In genomic region chr13:83376097-83376797, GRCm38 (mm10) we compare ENCODE assay signal across 28 mouse cellular contexts.
A peak's percentile ranks its signal among the peaks of the same experiment; 100 is the strongest.
DNase-seq lines count a peak whose midpoint lies in the region; ATAC-seq lines count a peak whose summit lies in the region.
"Had no signal": no experiment of that assay in that cellular context is flagged by ENCODE, and none has a peak within 500 bp of the region (broad histone marks: within the 10 kb centered on the region; RNA-seq: fewer than 3 reads in every experiment).

No protein-coding gene starts in this region.

- H3K36me3 ChIP-seq in forebrain, embryonic 14.5 days (ENCODE audit: control insufficient read depth, insufficient read depth, low read length) = no peaks in the 10 kb centered on the region
- H3K36me3 ChIP-seq in forebrain, embryonic 10.5 days (replicated peaks) = no peaks in the 10 kb centered on the region
- H3K36me3 ChIP-seq: embryonic facial prominence, embryonic 15.5 days; heart, embryonic 10.5 days; hindbrain, embryonic 10.5 days; limb, embryonic 10.5 days; liver, embryonic 15.5 days; lung, embryonic 15.5 days had no signal

- H3K4me1 ChIP-seq in forebrain, embryonic 14.5 days (ENCODE audit: control insufficient read depth, insufficient read depth, low read length) = no peaks in the 10 kb centered on the region
- no peaks in the 10 kb centered on the region for H3K4me1 ChIP-seq in forebrain, embryonic 10.5 days
- H3K4me1 ChIP-seq: embryonic facial prominence, embryonic 15.5 days; hindbrain, embryonic 10.5 days; limb, embryonic 10.5 days; lung, embryonic 15.5 days had no signal

- H3K9me3 ChIP-seq in forebrain, embryonic 14.5 days (replicated peaks; ENCODE audit: control insufficient read depth, low read length) = no peaks in the 10 kb centered on the region
- no peaks in the 10 kb centered on the region for H3K9me3 ChIP-seq in forebrain, embryonic 10.5 days
- H3K9me3 ChIP-seq: embryonic facial prominence, embryonic 15.5 days; heart, embryonic 10.5 days; hindbrain, embryonic 10.5 days; limb, embryonic 10.5 days; liver, embryonic 15.5 days; lung, embryonic 15.5 days; megakaryocyte, embryonic 14.5 days had no signal

- peak; percentile 15 for DNase-seq in forebrain, embryonic 14.5 days (ENCODE audit: low spot score)
- no peak for DNase-seq in forebrain, embryonic 10.5 days (ENCODE audit: extremely low spot score, low spot score)
- peak; percentile 4 to 52 for DNase-seq in layer of hippocampus, adult 18-20 months (ENCODE audit: low spot score in 2 of 2)
- DNase-seq in layer of hippocampus, postnatal 25 days (ENCODE audit: extremely low spot score in 1 of 2, low spot score in 1 of 2) = no peak
- DNase-seq in right cerebral cortex, adult 2 months (ENCODE audit: low spot score in 2 of 2) = peak; percentile 12 to 32
- no peak for DNase-seq in right cerebral cortex, postnatal 14 days
- no peak for DNase-seq in retina, postnatal 1 day
- no peak for DNase-seq in urinary bladder, postnatal 25 days (ENCODE audit: low spot score)
- DNase-seq: adrenal gland, postnatal 14 days; cerebellum, adult 11 months; cerebellum, adult 9-11 months; gastrocnemius, postnatal 10 days; heart, postnatal 10 days; kidney, adult 9 months; kidney, postnatal 14 days; liver; lung, postnatal 36 days; midbrain, embryonic 14.5 days had no signal

- H3K27ac ChIP-seq in forebrain, embryonic 14.5 days (ENCODE audit: low read depth, low read length) = no peak overlapping the region
- H3K27ac ChIP-seq in forebrain, embryonic 10.5 days = no peak overlapping the region
- H3K27ac ChIP-seq: embryonic facial prominence, embryonic 15.5 days; heart, embryonic 10.5 days; hindbrain, embryonic 10.5 days; limb, embryonic 10.5 days; liver, embryonic 15.5 days; lung, embryonic 15.5 days; stomach, postnatal 0 days had no signal

- ATAC-seq in forebrain, embryonic 14.5 days = no peak
- ATAC-seq: hindbrain, embryonic 16.5 days; intestine, embryonic 16.5 days had no signal

- 86% methylated on average over 8 of the region's 8 CpGs for WGBS in forebrain, embryonic 14.5 days
- 92% methylated on average over 8 of the region's 8 CpGs for WGBS in forebrain, embryonic 10.5 days

- H3K27me3 ChIP-seq in forebrain, embryonic 14.5 days (replicated peaks; ENCODE audit: control insufficient read depth, insufficient read depth, low read length) = no peaks in the 10 kb centered on the region
- no peaks in the 10 kb centered on the region for H3K27me3 ChIP-seq in forebrain, embryonic 10.5 days (ENCODE audit: poor library complexity, severe bottlenecking)
- H3K27me3 ChIP-seq: embryonic facial prominence, embryonic 15.5 days; liver, embryonic 15.5 days; lung, embryonic 15.5 days; megakaryocyte, embryonic 14.5 days had no signal

- no peak overlapping the region for H3K9ac ChIP-seq in forebrain, embryonic 14.5 days (ENCODE audit: low read length)
- H3K9ac ChIP-seq: embryonic facial prominence, embryonic 15.5 days; liver, embryonic 15.5 days; lung, embryonic 15.5 days had no signal

- no peak overlapping the region for H3K4me3 ChIP-seq in forebrain, embryonic 14.5 days (ENCODE audit: low read depth, low read length)
- no peak overlapping the region for H3K4me3 ChIP-seq in forebrain, embryonic 10.5 days
- H3K4me3 ChIP-seq: embryonic facial prominence, embryonic 15.5 days; heart, embryonic 10.5 days; hindbrain, embryonic 10.5 days; limb, embryonic 10.5 days; liver, embryonic 15.5 days; lung, embryonic 15.5 days; megakaryocyte, embryonic 14.5 days had no signal

- H3K4me2 ChIP-seq in forebrain, embryonic 14.5 days (ENCODE audit: low read length) = no peak overlapping the region
- H3K4me2 ChIP-seq: embryonic facial prominence, embryonic 15.5 days; liver, embryonic 15.5 days; lung, embryonic 15.5 days had no signal

Comparison
In these comparisons a context has a peak if more than half of its experiments do, and no peak if none do; other contexts are left out.
1. DNase-seq: peak in forebrain, embryonic 14.5 days (single experiment), layer of hippocampus, adult 18-20 months (2 of 2) and right cerebral cortex, adult 2 months (2 of 2); none in forebrain, embryonic 10.5 days (single experiment), layer of hippocampus, postnatal 25 days (0 of 2), right cerebral cortex, postnatal 14 days (single experiment), retina, postnatal 1 day (single experiment) and urinary bladder, postnatal 25 days (single experiment).